Mouse (Mus musculus) olfactory bulb, adult 2 months (tissue): ENCODE measurements at regions not wholly inside any gene's neighbourhood (a gene's known extent, or its start where the extent isn't known, plus 50 kb on each side); places are given as distances from the start of the nearest gene placed in this dataset.
A peak's percentile ranks its signal among the peaks of the same experiment; 100 is the strongest.

Source experiments
- H3K27ac ChIP-seq: fragments of 200-500 bp; 2 replicates; pipeline ENCODE4 v1.5.1; 2012; ENCODE audit warnings: low read depth, low read length; ENCODE audit not compliant: insufficient read depth
- H3K4me1 ChIP-seq: fragments of 200-500 bp; 2 replicates; pipeline ENCODE4 v1.6.1; 2012; ENCODE audit warnings: low read length; ENCODE audit not compliant: control insufficient read depth, insufficient read depth
- H3K4me3 ChIP-seq: fragments of 200-500 bp; 2 replicates; pipeline ENCODE4 v1.5.1; 2012; ENCODE audit warnings: mild to moderate bottlenecking, low read depth, low read length, moderate library complexity; ENCODE audit not compliant: insufficient read depth
- CTCF ChIP-seq: fragments of 200-500 bp; IDR thresholded peaks from 2 replicates; pipeline ENCODE4 v1.5.1; 2012; ENCODE audit warnings: low read depth, mild to moderate bottlenecking, low read length, moderate library complexity; ENCODE audit not compliant: insufficient read depth
- POLR2A ChIP-seq: fragments of 200-500 bp; IDR thresholded peaks from 2 replicates; pipeline ENCODE4 v1.6.1; 2012; ENCODE audit warnings: mild to moderate bottlenecking, low read depth, low read length, moderate library complexity; ENCODE audit not compliant: insufficient read depth
- WGBS: fragments of 180-500 bp; shearing (Covaris S2); methylation state at CpG from one replicate; pipeline ENCODE4 v1.1.7; 2018; 5-methylcytosine and 5-hydroxymethylcytosine counted together

DNA sequence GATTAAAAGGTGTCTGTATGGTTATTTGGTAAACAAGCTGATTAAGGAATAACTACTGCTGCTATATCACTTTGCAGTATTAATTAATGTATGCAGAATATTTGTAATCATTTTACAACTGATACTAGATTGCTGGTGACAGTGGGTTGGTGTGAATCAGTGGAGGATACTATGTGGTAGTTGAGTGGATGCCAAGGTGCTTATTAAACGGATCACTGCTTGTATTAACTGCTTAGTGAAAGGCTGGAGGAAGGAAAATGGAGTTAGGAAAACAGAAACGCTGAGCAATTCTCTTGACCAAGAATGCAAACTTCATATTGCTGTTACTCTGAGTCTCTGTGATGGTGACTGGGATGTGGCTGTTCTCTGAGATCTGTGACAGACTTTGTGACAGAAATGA lies 86.8 kb upstream of the D1Pas1 start:
- no peaks in the 10 kb centered on the region for H3K4me1 ChIP-seq
- 56% methylated on average over 2 of the region's 2 CpGs for WGBS
- no peak overlapping the region for H3K4me3 ChIP-seq
- no peak overlapping the region for H3K27ac ChIP-seq
- TF ChIP-seq CTCF (no peak), POLR2A (no peak)

DNA sequence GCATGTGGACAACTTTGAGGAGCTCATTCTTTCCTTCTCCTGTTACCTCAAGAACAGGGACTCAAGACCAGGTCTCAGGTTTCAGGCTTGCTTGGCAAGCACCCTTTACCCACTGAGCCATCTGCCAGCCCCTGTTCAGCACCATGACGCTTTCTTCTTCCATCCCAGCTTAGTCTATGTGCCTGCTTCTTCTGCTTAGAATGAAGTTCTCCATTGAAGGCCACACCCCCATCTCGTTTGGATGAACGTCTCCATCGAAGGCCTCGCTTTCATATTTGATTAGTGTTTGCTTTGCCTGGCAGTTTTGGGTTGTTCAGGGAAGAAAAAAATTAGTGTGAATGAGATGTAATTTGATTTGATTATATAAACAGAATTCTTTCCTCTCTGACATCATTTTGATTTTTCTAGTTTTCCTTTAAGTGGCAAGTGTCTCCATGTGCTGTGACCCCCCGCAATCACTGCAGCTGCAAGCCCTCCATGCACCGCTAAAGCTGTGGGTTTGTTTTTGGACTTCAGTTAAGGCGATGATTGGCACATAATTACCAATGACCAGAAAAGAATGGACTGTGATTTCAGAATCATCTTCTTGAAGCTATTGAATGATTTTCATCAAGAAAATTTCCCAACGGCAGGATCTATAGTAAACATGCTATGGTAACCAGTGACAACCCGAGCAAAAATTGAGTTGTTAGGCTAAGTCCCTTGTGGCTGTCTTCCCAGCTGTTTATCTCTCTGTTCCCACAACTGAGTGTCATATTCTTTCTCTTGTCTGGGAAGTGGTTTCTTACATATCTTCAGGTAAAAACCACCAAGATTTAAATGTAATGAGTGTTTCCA lies 106.4 kb upstream of the D1Pas1 start:
- TF ChIP-seq CTCF (no peak), POLR2A (no peak)
- no peak overlapping the region for H3K27ac ChIP-seq
- H3K4me3 ChIP-seq = no peak overlapping the region
- 70% methylated on average over 10 of the region's 10 CpGs for WGBS
- H3K4me1 ChIP-seq = no peaks in the 10 kb centered on the region

GRCm38 (mm10) chr1:186858285-186858684 lies 108.9 kb upstream of the D1Pas1 start:
- 94% methylated on average over 21 of the region's 21 CpGs for WGBS

GRCm38 (mm10) chr1:186855474-186856036 lies 106.4 kb upstream of the Rrp15 start:
- no peak for TF ChIP-seq CTCF
- Histone ChIP-seq H3K4me3 (no peak overlapping the region), H3K4me1 (no peaks in the 10 kb centered on the region), H3K27ac (no peak overlapping the region)
- WGBS = 85% methylated on average over 3 of the region's 3 CpGs

More at GRCm38 (mm10) chr1:186858285-186858684, 108.9 kb upstream of the D1Pas1 start:
- TF ChIP-seq CTCF (no peak), POLR2A (no peak)
- no peak overlapping the region for H3K4me3 ChIP-seq
- no peaks in the 10 kb centered on the region for H3K4me1 ChIP-seq
- no peak overlapping the region for H3K27ac ChIP-seq

DNA sequence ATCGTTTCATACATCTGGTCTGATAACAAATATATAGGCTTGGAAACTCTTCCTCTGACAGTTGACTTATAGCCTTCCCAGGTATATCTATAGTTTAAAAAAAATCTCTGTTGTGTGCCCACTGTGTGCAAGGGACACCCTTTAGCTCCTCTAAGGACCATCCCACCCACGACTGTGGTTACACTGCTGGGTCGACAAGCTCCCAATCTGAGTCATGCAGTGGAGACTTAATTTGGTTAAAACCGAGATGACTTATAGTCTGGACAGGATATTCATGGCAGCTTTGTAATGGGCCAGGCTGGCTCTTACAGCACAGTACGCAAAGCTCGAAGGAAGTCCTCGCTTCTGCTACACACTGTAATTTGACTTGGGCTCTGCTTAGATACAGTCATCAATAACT lies 96.1 kb upstream of the Rrp15 start:
- Histone ChIP-seq H3K4me3 (no peak overlapping the region), H3K4me1 (no peaks in the 10 kb centered on the region), H3K27ac (no peak overlapping the region)
- no peak for TF ChIP-seq POLR2A
- 94% methylated on average over 7 of the region's 7 CpGs for WGBS

- 5% methylated on average over 43 of the region's 43 CpGs for WGBS
- peaks cover 15% of the 10 kb centered on the region for H3K4me1 ChIP-seq
- no peak overlapping the region for H3K27ac ChIP-seq
- TF ChIP-seq POLR2A (no peak), CTCF (no peak)
- peak overlapping the region; percentile 17 for H3K4me3 ChIP-seq
These were observed 85.0 kb upstream of the Rrp15 start for GRCm38 (mm10) chr1:186833896-186834800.

DNA sequence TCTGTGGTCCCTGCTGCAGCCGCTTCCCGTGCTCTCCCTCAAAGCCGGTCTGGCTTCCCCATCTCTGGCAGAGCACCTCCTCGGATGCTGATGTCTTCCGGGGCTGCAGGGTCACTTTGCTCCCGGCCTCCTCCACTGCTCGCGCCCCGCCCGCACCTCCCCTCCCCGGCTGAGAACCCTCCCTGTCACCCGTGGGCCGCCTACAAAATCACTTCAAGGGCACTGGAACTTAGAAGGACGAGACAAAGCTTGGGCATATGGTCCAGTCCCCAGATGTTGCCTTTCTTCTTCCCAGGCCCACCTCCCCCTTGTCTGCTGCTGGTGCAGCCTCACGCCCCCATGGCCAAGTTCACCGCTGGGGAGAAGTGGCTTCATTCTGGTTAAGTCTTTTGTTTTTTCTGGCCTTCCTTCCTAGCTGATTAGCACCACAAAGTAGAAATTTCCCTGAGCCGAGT lies 84.3 kb upstream of the Rrp15 start:
- no peak overlapping the region for H3K27ac ChIP-seq
- TF ChIP-seq CTCF = no peak
- TF ChIP-seq POLR2A = no peak
- no peak overlapping the region for H3K4me3 ChIP-seq
- 22% methylated on average over 17 of the region's 17 CpGs for WGBS
- peaks cover 15% of the 10 kb centered on the region for H3K4me1 ChIP-seq

DNA sequence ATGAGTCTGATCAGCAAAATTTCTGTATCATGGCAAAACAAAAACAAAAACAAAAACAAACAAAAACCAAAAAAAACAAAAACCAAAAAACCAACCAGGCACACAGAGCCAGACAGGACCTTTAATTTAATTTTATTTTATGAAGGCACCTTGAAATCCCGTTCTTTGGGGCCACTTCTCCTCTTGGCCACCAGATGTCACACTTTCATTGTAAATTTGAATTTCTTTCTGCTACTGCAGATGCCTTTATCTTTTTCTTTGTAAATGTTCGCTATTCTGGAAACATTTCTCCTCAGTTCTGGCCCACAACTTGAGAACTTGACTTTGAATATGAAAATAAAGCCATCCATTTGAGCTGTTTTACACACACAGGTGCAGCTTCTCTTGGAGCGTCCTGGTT lies 78.6 kb upstream of the Rrp15 start:
- no peaks in the 10 kb centered on the region for H3K4me1 ChIP-seq
- no peak overlapping the region for H3K4me3 ChIP-seq
- no peak for TF ChIP-seq CTCF
- TF ChIP-seq POLR2A = no peak
- no peak overlapping the region for H3K27ac ChIP-seq
- 16% methylated on average over 3 of the region's 3 CpGs for WGBS
